Mouse (Mus musculus) naive thymus-derived CD4-positive, alpha-beta T cell, adult 2 months (primary cell): ENCODE data around the gene Anks1b.
A peak's percentile ranks its signal among the peaks of the same experiment; 100 is the strongest.

Experiments
- DNase-seq: peaks from one replicate; pipeline ENCODE4 v3.0.0-alpha.2; 2011; ENCODE audit warnings: low read depth

The Anks1b gene

DNA sequence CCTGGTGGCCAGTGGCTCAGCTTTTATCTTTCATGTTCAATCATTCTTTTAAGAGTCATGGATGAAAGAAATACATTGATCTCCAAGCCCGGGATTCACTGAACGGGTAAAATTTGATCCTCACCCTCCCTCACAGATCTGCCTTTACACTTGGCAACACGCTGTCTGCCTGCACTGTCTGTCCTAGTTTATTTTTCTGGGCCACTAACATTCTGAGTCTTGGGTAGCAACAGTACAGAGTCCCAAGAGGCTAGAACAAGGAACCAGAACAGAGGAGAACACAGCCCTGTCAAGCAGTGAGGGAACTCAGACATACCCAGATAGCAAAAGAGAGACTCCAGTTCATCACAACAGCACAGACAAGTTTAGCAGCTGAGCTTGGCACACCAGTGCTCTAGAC, 797.0 kb downstream of the Anks1b start:
- DNase-seq = no peak

DNA sequence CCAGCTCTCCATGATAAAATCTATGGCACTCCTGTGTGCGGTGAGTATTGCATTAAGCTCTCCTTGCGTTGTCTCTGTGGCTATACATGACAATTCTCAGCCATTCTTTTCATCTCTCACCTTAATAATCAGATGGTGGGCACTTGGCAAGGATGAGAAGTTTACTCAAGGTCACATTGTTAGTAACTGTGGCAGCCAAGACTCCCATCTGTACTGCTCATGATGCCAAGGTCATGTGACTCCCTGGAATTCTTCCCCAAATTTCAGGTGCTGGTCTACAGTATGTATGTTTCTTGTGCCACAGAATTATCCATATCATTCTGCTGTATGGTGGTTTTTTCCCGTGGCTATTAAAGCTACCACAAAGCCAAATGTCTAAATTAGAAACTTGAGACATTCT, 798.8 kb downstream of the Anks1b start:
- DNase-seq = no peak

DNA sequence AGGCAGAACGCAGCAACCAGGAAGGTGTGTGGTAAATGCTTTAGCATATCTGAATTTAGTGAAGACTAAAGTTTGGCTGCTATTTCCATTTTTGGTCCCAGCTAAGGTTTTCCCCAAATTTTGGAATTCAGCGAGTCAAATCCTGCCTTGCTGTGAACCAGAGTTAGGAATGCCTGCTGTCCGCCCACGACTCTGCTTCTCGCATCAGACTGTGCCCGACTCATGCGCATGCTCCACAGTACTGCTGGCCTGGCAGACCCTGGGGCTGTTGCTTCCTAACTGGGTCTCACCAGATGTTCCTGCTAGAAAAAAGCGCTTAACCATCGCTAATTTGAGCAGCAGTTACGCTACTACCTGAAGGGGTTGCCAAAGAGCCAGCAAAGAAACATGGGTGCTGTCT, 801.1 kb downstream of the Anks1b start:
- DNase-seq = no peak

DNA sequence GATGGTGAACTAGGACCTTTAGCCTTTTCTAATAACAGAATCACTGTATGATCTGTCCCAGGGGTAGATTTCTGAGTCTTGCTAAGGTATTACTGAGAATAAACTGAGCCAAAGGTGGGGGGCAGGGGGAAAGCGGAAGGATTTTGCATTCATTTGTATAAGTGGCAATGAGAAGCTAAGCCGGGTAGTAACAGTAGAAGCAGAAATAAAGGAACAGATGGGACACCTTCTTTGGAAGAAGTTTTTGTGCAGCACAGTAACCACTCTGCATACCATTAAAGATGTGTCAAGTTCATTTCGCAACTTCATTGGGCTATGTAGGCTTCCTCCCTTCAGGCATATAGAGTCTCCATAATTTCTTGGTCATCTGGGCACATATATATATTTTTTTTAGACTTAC, 804.1 kb downstream of the Anks1b start:
- DNase-seq = no peak

DNA sequence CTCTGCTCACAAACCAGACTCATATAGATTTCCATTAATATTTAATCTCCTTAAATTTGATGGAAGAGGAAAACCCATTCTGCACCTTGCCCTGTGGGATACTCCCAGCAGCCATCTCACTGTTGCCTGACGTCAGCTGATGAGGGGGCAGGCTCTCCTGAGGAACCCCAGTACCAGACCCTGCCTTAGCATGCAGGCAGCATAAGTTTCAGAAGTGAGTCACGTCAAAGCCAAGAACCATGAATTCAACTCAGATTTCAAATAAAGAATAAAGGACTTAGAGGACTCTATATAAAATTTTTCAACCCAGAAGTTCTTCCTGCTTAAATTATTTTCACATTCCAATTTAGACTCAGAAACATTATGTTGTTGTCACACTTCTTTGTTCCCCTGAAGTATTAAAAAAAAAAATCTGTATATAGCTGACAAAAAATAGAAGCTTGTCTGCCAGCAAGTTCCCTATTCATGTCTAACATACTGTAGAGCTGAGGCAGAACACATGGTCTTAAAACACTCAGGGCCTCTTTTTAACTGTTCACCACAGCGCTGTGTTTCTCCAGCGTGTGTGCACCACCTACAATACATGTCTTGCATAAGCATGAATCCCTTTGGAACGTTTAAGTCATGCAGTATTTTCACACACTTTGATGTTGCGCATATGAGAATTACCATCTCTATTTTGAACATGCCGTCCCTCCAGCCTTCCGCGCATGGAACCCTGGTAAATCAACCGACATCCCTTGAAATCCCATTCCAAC, 806.6 kb downstream of the Anks1b start:
- DNase-seq = no peak

DNA sequence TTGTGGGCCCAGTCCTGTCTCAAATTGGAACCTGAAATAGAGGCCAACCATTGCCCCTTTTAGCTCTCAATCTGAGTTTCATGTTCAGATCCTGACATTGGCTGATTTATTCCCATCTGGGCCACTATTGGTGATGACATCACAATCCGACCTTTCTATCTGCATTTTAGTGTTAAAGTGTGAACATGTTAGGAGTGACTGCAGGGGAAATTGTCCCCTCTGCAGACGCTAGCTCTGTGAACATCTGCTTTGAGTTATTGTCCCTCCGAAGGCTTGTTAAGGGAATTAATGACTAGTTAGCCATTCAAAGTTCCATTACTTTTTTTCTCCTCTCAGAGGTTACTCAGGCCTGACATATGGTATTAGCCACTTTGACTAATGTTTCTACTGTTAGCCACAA, 810.5 kb downstream of the Anks1b start:
- no peak for DNase-seq

DNA sequence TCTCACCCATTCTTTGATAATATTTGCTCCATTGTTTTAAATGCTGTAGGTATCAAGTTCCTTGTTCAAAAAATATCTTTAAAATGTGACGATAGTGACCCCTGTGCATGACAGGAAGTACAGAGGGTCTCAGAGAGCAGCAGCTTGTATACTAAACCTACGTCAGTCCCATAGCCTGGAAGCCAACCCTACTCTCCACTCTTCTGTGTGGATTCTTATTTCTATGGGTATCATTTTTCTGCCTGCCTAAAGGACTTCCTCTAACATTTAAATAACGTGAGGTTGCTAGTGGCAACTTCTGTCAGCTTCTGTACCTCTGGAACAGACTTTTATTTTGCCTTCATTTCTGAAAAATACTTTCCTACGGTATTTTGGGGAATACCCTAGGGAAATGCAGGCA, 812.1 kb downstream of the Anks1b start:
- no peak for DNase-seq

DNA sequence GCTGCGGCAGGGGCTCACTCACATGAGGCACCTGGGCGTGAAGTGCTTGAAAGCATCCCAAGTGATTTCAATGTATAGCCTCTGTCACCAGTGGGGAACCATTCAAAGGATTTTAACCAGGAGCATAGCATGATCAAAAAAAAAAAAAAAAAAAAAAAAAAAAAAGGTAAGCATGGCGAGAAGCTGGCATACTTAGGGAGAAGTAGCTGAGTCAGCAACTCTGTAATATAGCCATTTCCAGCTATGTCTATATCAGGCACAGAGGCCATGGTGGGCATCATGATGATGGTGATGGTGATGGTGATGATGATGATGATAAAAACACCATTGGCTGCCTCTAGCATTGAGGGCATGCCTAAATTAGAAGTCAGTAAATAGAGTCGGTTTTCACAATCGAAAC, 814.8 kb downstream of the Anks1b start:
- no peak for DNase-seq

DNA sequence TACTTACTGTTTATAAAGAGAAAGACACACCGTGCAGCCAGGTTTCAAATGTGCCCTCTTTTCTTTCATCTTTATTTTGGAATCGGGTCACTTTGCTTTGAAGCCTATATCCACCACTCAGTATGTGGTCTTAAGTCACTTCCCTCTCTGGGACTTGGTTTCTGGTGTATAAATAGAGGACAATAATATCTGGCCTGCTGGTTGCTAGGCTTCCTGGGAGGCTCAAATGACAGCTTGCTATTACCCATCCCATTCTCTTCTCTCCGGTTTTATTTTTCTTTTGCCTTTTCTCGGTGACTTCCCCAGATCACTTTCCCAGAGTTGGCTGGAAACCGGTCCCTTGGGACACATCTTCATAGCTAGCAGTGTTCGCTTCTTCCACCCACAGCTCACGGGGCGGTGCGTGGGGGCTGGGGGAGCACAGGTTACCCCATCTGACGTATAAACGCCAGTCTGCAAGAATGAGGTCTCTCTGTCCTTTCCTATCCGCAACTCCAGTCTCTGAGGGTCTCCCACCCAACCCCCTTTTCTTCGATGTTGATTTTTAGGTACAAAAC, 815.5 kb downstream of the Anks1b start:
- no peak for DNase-seq

DNA sequence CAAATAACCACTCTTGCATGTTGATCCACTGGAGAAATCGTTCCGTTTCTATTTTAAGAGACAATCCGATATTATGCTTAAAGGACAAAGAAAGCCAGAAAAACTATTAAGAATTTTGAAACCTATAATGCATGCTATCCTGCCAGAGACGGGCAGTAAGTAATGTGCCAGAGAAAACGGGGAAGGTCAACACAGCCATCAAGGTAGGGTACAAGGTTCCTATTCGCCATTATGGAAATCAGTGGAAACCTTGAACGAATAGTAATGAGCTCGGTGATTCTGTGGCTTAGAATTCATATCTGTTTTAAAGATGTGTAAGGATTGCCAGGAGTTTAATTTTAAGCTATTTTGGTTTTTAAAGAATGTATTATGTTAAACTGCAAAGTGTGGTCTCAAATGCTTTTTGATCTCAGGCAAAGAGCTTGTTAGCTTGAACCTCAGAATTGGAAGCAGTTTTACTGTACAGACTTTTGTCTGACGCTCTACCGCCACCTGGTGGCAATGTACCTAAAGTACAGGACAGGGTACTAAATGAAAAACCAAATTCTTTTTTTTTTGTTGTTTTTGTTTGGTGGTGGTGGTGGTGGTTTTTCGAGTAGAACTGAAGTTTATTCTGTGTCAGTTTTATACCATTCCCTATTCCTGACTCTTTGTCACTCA, 816.7 kb downstream of the Anks1b start:
- peak; percentile 45 for DNase-seq

DNA sequence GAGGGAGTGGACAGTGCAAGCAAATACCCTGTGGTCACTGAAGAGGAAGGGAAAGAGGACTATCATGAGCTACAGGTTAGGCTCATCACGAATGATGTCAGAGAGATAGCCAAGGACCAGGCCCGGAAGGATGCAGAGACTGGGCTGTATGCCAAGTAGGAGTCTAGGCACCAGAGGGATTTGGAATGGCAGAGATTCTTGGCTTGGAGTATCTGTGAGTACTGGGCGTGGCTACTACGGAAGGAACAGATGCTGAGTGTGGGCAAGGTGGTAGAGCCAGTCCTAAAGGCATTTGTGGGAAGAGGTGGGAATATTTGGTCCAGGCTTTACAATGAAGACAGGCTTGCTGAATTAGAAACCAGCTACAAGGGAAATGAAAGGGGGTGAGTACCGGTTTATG, 823.4 kb downstream of the Anks1b start:
- DNase-seq = no peak

DNA sequence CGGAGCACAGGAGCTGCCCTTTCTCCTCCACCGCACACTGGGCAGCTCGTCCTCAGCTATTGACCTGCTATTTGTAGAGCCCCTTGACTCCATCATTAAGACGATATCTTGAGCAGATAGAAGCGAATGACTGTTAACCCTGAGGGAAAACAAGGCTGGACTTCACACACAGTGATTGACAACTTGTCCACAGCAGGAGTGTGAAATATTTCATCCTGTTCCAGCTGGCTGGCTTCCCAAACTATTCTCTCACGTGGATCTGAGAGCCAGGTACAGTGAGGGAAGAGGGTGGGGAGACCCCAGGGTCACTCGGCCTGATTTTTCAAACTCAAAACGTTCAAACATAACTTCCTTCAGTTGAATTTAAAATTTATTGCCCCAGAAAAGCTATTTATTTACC, 824.1 kb downstream of the Anks1b start:
- no peak for DNase-seq

DNA sequence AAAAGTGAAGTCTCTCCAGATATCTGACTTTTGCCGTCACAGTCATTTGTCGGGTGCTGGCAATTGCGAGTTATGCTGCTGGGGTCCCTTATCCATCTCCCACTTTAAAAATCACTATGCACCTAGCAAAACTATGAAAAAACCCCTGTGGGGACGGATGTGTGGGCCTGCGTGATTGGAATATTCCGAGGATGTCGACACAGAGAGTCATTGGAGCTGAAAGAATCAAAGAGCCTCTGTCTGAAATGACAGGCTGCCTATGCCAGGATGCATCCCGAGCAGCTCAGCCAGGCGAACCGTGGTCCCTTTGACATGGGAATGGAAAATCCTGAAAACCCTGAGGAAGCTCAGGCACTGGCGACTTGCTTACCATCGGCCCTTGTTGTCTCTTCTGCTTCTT, 825.9 kb downstream of the Anks1b start:
- DNase-seq = no peak

DNA sequence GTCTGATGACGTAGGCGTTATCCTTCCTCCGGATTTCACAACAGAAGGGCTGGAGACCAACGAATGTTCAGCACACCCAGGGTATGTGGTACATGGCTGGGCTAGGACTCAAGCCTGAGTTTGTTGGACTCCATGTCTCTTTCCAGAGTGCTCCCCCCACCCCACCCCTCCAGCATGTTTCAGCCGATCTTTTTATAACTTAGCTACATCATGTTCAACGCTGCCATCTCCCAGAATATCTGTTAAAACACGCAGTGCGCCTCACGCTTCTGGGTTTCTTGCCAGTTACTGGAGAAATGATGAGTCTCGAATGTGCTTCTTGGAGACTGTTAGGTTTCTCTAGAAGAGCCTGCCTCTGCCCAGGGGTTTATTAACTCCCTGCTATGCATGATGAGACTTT, 831.3 kb downstream of the Anks1b start:
- no peak for DNase-seq

DNA sequence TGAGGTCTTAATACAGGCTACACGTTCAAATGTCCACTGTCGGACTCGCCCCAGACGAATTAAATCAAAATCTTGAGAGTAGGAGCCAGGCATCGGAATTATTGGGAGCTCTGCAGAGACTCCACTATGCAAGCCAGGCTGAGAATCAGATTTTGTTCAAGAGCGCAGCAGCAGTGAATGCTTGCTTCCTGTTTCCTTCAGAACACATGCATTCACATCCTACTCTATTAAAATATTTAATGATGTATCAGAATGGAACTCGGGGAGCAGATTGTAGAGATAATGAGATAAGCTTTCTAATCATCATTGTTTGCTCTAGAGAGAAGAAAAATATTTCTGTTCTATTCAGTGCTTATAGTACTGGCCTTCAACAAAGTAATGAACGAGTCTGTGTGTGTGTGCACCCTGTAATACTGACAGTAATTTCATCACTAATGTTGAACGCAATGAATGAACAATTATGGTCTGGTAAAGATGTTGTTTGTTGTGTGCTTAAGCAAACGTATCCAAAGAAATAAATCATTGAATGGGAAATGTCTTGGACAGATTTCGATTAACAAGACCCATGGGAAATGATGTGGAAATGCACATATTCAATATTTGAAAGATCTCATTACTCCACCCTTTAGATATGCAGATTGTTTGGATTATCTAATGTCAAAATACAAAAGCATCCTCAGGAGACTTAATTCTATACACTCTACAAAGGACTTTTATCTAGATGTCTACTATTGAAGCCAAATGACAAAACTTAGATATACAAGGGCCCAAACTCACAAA, 835.7 kb downstream of the Anks1b start:
- no peak for DNase-seq

DNA sequence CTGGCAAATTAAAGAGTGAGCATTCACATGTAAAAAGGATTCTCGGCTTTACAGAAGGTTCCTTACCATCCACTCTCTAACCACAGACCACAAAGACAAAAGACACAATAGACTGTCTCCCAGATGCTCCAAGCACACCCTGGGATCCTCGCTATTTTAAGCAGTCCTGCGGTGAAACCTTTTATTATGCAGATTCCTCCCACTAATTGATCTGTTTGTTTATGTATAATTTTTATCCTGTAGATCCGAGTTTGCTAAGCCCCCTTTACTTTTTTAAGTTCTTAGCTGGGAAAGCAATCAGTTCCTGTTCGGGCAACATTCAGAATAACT, 836.3 kb downstream of the Anks1b start:
- DNase-seq = no peak

DNA sequence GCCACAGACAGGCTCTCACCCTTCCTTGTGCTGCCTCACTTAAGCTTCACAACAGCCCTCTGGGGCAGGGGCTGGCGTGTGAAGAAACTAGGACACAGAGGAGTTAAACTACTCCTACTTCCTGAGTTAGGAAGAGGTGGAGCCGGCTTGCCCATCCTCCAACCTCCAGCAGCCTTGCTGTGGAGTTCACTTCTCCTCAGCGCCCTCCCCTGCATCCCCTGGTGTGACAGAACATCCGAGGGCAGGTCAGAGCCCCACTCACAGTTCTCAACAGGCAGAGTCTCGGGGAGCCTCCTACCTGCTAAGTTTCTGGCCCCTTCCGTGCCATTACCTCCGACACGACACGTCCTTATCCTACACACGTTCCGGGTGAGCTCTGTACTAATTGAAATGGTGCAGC, 844.7 kb downstream of the Anks1b start:
- no peak for DNase-seq

DNA sequence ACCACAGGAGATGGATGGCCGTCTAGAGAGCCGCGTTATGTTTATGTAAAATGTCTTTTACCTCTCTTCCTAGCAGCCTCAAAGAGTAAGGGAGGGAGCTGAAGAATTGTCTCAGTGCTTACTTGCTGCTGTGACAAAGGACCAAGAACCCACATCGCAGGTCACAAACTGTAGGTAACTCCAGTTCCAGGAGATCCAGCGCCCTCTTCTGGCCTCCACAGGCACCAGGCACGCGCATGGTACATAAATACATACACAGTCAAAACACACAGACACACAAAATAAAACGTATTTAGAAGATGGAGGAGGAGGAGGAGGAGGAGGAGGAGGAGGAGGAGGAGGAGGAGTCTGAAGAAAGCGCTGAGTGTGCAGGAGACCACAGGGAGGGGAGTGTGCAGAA, 845.4 kb downstream of the Anks1b start:
- DNase-seq = no peak

DNA sequence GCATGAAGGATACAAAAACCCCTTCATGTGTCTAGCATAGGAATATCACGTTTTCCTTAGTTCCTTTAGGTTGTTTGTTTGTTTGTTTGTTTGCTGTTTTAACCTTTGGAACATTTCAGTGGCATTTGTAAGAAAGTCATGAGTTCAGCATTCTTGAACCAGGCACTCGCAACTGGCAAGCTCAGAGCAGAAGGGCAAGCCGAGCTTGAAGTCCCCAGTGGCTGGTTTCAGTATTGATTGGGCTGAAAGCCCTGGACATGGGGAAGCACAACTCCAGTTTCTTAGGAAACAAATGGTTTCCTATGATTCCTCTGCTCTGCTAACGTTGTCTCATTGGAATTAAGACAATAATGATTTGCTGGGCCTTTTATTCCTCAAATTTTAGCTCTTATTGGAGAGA, 846.7 kb downstream of the Anks1b start:
- DNase-seq = no peak

DNA sequence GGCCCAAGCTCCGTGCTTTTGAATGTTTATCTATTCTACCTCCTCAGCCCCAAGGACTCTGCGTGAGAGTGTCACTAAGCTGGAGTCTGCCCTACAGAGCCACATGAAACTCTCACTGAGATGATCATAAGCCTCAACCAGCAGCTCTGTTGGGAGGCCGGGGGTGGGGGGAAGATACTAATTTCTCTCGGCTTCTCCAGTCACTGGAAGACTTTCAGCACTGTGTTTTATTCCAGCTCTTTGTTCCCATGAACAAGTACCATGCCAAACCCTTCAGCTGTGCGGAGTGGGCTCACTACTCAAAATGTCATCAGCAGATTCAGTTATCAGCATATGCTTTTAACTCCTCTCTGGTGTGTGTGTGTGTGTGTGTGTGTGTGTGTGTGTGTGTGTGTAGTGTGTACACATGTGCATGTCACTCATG, 849.8 kb downstream of the Anks1b start:
- no peak for DNase-seq

DNA sequence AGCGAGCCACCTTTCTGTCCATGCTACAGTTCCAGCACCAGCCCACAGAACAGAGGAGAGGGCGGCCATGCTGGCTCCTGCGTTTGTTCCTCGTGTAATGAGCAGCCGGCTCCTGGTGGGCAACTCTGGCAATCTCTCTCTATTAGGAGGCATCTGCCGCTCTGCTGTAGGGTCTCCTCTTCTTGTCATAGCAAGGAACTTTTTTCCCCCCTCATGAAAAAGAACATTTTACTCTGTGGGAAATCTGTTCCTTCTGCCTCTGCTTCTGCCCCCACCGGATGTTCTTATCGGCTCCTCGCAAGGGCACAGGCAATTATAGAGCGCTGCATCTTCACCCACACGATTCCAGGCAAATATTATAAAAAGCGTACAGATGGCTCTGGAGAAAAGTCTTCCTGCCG, 850.6 kb downstream of the Anks1b start:
- no peak for DNase-seq

DNA sequence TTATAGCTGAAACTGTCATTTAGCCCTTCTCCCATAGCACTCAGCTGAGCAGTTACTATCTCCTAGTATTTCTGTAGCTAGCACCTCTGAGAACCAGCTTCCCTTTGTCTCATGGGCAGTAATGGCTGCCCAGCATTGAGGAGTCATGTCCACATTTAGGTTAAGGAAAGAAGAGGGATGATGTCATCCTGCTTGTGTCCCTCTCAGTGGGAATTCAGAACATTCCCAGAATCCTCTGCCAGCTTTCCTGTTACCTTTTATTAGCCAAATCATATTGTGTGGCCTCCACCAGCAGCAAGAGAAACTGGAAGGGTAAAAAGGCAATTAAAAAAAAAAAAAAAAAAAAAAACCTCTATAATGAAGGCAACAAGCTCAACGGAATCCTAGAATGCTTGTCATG, 851.6 kb downstream of the Anks1b start:
- no peak for DNase-seq
